Mouse (Mus musculus) gonadal fat pad, adult 2 months (tissue): Measurements from ENCODE around the gene Lenep. TPM values are rescaled to one million over a fixed set of nuclear protein-coding genes. Genes with fewer than 3 reads are reported as not detected.
"Not testable (repeated sequence)": the region's sequence is repeated elsewhere in the genome, so short reads cannot be mapped to it uniquely, and the experiment has no call there.

Experiments
- DNase-seq: peaks from one replicate; pipeline ENCODE4 v3.0.0-alpha.2; 2012; ENCODE audit warnings: low read depth
- polyA plus RNA-seq: library from polyadenylated mRNA; depleted of rRNA; stranded (reverse); fragments of >200 nt; gene quantifications from 2 replicates; pipeline ENCODE4 v1.2.3, GENCODE M21; 2012; rRNA removed

Lenep gene
- not detected in 2 replicates for polyA plus RNA-seq

- DNase-seq, result no peak
These were observed at the start of gene Lenep for GRCm38 (mm10) chr3:89402693-89403092. Gene Lenep (minus strand): TSS chr3:89402793.

GRCm38 (mm10) chr3:89451916-89452315, 49.3 kb upstream of the Lenep start:
- DNase-seq, result no peak

GRCm38 (mm10) chr3:89449541-89449940, 46.9 kb upstream of the Lenep start:
- DNase-seq, result no peak

GRCm38 (mm10) chr3:89448720-89449537, 46.3 kb upstream of the Lenep start:
- DNase-seq, result no peak

GRCm38 (mm10) chr3:89440691-89441090, 38.1 kb upstream of the Lenep start:
- DNase-seq, result no peak

GRCm38 (mm10) chr3:89437269-89437668, 34.7 kb upstream of the Lenep start:
- DNase-seq, result no peak

GRCm38 (mm10) chr3:89436176-89437113, 33.9 kb upstream of the Lenep start, which contains the start of gene Pbxip1:
Gene Pbxip1 (plus strand): TSS chr3:89436706.
- no peak for DNase-seq

- no peak for DNase-seq
These were observed 32.4 kb upstream of the Lenep start for GRCm38 (mm10) chr3:89435041-89435440.

GRCm38 (mm10) chr3:89434532-89434931, 31.9 kb upstream of the Lenep start:
- no peak for DNase-seq

GRCm38 (mm10) chr3:89432606-89433005, 30.0 kb upstream of the Lenep start:
- no peak for DNase-seq

- DNase-seq, result no peak
These were observed 27.9 kb upstream of the Lenep start, which contains the start of gene Pygo2 for GRCm38 (mm10) chr3:89430171-89431159. Gene Pygo2 (plus strand): TSS chr3:89430214.

GRCm38 (mm10) chr3:89429021-89429420, 26.4 kb upstream of the Lenep start:
- not testable (repeated sequence) for DNase-seq

- DNase-seq, result no peak
These were observed 23.3 kb upstream of the Lenep start for GRCm38 (mm10) chr3:89425876-89426275.

- DNase-seq, result no peak
These were observed 22.5 kb upstream of the Lenep start for GRCm38 (mm10) chr3:89425141-89425525.

- DNase-seq, result no peak
These were observed 22.0 kb upstream of the Lenep start for GRCm38 (mm10) chr3:89424416-89425140.

- no peak for DNase-seq
These were observed 20.1 kb upstream of the Lenep start for GRCm38 (mm10) chr3:89422556-89423205.

- no peak for DNase-seq
These were observed 19.3 kb upstream of the Lenep start for GRCm38 (mm10) chr3:89421810-89422473.

- DNase-seq, result no peak
These were observed 18.6 kb upstream of the Lenep start for GRCm38 (mm10) chr3:89421002-89421774.

- no peak for DNase-seq
These were observed 17.8 kb upstream of the Lenep start for GRCm38 (mm10) chr3:89420421-89420820.
